Mouse (Mus musculus) CH12F3 (cell line): ENCODE data around the gene Tln1.

Source experiments
- in situ Hi-C: fragments of 300-500 bp; cut with MboI; formaldehyde crosslinking; loops from 2 replicates; pipeline ENCODE4 v1.14.3; 2020; ENCODE audit warnings: low sequenced_read_pairs

Tln1 gene

DNA sequence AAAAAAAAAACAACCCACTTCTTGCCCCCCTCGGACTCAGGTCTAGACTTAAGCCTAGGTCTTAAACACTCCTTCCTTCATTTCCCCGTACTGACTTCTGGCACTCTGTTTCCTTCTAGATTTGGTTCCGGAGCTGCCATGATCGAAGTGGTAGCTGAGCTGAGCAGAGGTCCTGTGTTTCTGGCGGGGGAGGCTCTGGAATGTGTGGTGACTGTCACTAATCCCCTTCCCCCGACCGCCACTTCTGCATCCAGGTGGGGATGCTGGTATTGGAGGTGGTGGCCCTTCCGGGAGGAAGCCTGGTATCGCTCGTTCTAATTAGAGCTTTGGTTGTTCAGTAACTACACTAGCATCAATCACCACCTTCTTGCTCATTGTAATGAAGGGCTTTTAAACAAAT lies 16.8 kb upstream of the Tln1 start:
- in situ Hi-C loops, result no loop called here

DNA sequence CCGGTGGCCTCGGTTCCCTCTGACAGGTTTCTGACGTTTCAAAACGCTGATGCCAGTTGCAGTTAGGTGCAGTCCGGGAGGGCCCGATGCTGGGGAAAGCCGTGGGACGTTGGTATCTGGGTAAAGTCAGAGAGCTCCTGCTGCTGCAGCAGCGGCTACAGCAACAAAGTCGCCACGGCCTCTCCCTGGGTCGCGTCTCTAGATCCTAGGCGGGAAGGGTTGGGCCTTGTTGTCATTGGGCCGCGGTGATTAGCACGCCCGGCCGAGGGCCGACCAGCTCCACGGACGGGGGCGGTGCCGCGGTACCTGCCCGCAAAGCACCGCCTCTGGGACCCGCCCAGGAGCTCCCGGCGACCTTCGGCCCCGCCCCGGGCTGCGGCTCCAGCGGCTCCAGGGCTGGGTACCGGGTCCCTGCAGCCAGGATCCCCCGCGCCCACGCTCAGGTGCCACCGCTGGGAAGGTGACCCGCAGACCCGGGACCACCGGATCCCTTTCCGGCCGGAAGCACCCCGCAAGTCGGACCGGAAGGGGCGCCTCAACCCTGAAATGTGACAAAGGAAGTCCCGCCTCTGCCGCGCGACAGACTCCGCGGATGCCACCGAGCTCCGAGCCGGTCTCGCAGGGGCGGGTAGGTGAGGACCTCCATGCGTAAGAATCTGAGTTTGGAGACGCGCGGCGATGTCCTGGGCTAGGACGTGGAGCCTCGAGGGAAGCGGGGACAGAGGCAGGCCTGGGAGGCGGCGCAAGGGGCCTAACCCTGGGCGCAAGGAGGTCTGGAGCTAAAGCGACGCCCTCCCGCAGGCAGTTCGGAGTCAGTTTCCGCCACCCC lies 16.1 kb upstream of the Tln1 start, which contains the start of the genes Rgp1 and Gba2:
Rgp1 (plus strand) TSS at position 340 of the 829 bp plus-strand sequence.
Gba2 (minus strand) TSS at position 498 of the 829 bp plus-strand sequence.
- in situ Hi-C loops, result no loop called here

DNA sequence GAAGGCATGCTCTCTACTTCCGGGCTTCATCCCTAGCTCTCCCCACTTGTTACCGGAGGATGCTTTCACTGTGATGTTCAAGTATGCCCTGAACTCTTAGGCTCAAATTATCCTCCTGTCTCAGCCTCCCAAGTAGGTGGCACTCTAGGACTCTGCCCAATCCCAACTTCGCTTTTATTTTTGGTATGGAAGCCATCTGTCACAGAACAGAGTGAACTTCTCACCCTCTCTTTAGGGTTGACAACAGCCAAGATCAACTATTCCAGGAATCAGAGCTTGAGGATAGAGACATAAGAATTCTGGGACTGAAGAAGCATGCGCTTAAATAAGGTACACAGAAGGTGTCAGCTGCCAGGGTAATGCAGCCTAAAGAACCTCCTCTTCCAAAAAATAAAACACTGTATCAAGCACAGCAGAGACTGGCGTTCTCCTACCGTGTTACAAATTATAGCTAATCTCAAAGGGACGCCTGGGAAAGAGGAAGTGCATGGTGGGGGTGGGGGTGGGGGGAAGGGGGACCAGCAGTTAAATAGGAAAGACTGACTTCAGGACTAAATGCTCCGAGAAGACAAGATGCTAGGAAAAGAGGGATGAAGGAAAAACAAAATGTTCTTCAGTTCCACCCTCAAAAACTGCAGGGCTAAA lies 14.9 kb upstream of the Tln1 start:
- in situ Hi-C loops, result no loop called here

DNA sequence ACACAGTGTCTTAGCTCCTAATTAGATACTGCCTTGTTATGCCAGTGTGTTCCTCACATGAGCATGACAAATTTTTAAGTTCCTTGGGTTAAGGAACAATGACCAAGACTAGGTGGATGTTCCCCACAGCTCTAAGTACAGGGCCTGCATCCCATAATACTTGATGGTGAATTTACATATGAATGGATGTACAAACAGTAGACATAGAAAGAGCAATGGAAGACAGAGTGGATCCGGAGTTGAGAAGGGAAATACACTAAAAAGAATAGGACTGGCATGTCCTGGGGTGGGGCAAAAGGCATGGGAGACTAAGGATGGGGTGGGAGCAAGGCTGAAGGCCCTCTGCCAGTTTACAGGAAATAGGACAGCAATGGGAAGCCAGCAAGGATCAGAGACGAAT lies 12.9 kb upstream of the Tln1 start:
- in situ Hi-C loops, result no loop called here

DNA sequence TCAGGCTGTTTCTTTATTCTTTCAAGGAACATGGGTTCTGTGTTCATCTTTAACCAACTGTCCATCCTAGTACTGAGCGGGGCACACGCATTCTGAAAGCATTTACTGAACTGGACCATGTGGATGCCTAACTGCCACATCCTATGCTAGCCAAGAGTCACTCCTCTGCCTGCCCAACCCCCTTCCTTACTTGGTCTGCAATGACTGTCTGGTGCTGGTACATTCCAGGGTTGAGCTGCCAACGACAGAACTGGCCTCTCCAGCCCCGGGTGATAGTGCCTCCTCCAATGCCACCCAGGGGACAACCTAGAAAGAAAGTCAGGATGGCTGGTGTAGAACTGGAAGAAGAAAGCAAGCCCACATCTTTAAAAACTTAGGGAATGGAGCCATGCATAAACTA lies 11.1 kb upstream of the Tln1 start:
- in situ Hi-C loops, result no loop called here

DNA sequence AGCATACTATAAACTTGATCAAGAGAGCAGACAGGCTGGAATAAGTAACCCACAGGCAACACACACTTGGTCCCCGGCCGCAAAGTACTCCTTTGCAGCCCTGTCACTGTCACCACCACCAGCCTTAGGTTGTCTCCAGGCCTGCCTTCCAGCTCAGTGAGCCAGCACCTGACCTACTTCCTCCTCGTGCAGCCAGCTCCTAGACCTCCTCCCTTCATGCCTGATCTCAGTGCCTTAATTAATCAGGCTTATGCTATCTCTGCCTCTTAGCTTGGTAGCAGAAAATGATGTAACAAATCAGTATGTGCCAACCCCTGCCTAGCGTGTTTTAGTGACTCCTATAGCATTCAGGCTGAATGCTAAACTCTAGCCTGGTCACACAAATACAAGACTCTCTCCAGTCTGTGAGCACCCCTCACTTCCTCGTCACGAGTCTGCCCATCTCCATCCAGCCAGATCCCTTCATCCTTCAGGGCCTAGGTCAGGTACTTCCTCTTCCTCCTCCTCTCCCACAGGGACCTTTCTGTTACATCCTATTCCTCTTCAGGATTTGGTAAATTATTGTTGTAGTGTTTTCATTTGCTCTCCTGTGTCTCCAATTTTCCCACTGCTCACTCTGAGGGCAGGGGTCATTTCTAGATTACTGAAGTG lies 9.0 kb upstream of the Tln1 start:
- in situ Hi-C loops, result no loop called here

DNA sequence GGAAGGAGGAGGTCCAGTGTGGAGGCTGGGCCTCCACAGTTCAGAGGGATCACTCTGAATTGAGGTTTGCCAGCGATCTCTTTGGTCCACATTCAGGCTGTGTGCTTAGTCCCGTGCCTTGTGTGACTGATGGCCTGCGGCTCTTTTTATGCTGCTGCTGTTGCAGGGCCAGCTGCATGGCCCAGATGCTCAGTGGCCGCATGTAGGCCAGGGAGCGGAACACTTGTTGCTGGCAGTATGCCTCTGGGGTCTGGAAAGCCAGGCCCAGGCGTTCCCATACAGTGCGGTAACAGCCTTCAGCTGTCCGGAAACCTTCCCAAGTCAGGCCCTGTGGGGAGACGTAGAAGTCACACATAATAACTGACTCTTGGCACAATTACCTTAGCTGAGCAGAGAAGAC lies 4.6 kb upstream of the Tln1 start:
- in situ Hi-C loops, result no loop called here

DNA sequence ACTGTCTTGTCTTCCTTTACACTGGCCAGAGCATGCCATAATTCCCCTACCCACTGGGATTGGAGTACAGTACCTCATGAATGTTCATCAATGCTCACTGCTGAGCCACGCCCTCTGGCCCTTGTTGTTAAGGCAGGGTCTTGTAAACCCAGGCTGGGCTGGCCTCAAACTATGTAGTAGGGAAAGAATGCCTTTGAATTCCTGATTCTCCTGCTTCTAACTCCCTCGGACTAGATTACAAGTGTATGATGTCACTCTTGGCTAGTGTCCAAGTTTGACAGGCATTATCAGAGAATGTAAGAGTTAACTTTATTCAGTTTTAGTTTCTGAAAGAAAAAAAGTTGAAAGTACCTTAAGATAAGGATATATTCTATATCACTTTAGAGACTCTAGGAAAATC lies 1.7 kb upstream of the Tln1 start:
- in situ Hi-C loops, result no loop called here

DNA sequence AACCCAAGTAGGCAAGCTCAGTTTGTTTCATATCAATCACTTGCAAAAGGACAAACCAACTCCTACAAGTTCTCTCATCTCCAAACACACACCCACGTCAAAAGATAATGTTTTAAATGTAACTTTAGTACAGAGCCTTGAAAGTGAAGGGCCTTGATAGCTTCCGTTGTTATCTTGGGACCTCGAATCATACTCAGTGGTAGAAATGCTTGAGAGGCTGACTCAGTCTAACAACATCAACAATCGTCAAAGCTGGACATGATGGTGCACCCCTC lies 1.0 kb upstream of the Tln1 start:
- in situ Hi-C loops, result no loop called here

DNA sequence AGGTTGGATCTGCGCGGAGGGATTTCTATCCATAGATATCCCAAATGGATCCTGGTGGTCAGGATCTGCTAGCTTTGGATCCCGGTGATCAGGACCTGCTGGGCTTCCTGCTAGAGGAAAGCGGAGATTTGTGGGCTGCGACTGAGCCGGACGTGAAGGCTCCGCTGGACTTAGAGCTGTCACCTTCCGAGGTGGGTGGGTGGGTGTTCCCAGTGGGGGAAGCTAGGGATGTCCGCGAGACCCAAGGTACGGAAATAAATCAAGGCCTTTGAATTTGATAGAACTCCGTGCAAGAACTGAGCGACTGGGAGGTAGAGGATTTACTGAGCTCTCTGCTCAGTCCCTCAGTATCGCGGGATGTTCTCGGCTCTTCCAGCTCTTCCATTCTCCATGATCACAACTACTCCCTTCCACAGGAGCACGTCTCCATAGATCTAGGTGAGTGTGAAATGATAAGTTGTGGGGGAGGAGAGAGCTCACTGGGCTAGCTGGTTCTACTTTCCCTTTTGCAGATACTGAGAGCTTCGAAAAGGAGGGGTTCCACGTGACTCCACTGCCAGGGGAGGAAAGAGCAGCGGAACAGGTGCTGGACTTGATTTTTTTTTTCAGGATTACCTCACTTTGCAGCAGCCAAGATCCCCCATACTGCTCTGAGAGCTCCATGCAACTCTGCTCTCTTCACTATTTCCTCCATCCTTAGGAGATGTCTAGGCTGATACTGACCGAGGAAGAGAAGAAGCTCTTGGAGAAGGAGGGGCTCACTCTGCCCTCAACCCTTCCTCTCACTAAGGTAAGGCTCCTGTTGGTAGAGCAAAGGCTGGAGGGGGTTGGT lies 494 bp upstream of the Tln1 start:
- in situ Hi-C loops, result no loop called here

DNA sequence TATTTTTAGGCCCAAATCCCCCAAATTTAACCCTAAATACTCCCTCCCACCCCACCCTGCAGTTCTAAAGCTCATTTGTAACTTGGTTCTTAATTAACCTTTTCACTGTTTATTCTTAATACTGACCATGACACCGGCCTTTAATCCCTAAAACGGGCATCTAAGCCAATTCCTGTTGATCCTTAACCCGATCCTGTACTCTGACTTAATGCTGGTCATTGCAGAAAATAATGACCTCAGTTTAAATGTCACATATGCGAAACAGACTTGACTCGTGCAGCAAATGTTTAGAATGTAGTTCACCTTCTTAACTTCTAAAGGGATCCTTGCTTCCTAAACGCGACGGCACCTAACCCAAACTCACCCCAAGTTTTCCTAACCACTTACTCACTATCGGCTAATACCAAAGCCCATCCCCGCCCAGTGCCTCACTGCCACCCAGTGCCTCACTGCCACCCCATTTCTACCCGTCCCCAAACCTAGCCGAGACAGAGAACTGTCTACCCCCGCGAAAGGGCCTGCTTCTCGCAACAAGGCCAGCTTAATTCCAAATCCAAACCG lies 975 bp downstream of the Tln1 start:
- in situ Hi-C loops, result no loop called here

DNA sequence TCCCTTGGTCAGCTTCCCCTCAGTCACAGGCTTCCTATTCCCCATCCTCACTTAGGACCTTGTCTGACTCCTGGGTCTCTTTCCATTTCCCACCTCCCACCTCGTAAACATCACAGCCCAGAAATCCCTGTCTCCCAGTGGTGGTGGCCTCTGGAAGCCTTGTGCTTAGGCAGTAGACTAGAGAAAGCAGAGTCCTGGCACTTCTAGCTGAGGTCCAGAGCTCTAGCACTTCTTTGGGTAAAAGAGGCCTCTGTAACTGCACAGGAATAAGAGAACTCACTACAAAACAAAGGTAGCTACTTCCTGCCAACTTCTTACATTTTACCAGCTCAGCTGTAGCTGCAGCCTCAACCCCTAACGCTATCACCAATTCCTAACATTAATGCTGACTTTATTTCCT lies 1.5 kb downstream of the Tln1 start:
- in situ Hi-C loops, result no loop called here

DNA sequence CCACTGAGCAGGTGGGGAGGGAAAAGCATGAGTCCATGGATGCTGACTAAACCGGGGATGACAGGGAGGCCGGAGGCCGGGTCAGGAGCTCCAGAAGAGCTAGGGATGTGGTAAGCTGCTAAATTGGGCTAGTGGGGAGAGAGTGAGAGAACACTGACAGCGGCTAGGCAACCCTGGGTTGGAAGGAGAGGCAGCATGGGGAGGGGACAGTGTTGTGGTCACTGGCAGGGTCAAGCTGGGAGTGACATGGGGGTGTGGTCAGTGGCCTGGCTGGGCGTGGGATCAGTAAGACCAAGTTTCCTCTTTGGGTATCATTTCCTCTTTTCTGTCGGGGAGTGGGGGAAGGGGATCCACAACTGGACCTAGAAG lies 2.3 kb downstream of the Tln1 start:
- in situ Hi-C loops, result no loop called here

DNA sequence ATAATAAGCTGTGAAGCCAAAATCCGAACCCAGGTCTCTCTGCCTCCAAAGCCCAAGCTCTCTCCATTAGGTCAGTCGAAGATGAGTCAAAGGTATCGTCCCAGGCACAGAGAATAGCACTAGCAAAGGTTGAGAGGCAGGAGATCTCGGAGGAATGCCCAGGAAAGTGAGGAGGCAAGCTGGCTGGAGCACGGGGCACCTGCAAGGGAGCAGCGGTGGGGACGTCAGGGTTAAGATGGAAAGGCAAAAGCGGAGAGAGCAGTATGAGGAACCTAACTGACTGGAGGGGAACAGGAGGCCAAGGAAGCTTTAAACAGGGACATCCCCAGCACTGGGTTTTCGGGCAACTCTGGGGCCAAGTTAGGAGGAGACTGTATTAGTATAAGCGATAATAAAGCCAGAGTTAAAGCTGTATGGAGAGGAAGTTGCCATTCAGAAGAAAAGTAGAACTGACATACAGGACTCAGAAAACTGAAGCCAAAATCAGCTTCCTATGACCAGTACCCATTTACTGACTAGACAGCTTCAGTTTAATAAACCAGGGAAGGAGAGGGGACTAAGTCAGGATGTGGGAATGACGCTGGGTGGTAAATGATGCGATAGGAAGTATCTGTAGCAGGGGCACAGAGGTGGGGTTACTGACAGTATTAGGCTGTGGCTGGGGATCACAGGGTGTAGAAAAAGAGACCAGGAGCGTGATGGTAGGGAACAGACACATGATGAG lies 2.8 kb downstream of the Tln1 start:
- in situ Hi-C loops, result no loop called here

DNA sequence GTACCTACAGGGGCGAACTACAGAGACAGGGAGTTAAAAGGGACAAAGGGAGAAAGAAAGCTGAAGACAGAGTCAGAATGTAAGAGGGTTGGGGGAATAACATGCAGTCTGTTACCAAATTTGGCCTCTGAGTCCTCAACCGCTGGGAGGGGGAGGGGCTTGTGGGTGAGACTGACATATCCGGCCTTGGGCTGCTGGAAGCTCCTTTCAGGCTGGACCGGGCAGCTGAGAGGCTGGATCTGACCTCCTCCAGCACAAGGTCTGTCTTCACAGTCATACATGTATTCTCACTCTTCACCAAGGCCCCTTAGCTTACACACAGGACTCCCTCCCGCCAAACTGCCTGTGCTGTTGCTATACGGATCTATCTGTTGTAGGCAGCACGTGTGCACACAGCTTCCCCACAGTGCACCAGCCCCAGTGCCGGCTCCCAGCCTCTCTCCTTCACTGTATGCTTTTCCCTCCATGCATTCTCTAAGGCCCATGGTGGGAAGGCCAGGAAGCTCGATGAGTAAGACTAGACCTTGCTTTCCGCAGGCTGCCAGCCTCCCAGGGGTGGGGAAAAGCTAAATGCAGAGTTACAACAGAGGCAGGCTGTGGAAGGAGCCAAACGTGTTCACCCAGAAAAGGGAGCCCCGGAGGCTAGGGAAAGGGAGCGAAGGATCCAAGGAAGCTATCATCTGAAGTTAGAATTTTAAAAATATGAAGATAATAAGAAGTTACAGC lies 3.7 kb downstream of the Tln1 start:
- in situ Hi-C loops, result no loop called here

DNA sequence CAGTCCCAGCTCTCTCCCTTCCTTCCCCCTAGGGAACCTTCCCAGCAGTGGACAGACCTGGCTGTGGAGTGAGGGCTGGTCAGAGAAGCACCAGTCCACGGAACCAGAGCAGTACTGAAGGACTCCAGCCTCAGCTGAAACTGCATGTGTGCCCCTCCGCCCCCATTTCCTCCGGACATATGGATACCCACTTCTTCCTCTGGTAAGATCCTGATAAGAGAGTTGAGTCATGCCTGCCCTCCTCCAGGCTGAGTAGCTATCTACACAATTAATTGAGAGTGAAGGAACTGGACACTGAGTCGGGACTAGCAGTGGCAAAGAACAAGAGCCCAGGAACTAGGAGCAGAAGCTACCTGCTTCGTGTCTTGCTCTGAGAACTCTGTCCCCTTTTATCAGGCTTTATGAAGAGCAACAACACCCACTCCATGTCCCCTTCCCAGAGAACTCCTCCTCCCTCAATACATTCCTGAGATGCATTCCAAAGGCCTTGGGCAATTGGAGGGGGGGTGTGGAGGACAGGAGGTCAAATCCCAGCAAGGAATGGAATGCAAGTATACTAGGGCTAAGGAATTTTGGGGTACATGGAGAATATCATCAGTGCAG lies 4.4 kb downstream of the Tln1 start:
- in situ Hi-C loops, result no loop called here

DNA sequence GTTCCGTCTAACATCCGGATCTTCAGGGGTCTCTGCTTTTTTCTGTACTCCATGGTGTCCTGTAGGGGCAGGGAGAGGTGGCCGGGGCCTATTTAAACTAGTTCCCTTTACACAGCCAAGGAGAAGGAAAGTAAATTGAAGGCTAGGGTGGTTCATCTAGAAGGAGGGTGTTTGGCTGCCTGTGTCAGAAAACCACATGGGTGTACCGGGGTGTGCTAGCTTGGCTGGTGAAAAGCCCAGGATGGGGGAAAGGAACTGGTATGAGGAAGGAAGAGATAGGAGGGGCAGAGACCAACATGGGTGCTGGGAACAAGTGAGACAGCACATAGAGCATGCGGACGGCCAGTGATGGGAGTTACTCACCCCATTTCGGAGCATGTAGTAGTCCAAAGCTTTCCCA lies 6.6 kb downstream of the Tln1 start:
- in situ Hi-C loops, result no loop called here

DNA sequence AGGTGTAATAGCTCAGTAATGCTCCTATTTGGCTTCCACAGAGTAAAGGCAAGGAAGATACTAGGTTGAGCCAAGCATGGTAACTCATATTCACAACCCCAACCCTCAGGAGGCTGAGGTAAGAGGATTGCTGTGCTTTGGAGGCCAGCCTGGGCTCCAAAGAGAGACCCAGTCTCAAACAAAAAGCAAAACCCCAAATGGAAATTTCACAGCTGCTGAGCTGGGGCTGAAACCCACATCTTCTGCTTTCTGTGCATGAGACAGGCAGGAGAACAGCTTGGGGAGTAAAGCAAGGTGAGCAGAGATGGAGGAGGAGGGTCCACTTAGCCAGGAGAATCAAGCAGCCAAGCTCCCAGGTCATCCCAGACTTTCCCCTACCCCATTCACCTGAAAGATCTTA lies 8.6 kb downstream of the Tln1 start:
- in situ Hi-C loops, result no loop called here

DNA sequence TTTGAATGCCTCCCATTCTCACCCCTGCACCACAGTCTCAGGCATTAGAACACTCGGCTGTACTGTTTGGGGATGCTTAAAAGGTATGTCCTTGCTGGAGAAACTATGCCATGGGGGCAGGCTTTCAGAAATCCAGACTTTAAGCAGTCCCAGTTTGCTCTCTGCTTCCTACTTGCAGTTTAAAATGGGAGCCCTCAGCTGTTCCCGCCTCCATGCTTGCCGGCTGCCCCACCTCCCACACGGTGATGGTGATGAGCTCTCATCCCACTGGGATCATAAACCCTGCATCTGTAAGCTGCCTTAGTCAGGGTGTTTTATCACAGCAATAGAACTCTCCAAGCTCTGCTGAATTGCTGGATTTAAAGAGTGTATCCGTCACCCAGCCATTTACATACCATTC lies 10.1 kb downstream of the Tln1 start:
- in situ Hi-C loops, result no loop called here
